Mouse (Mus musculus): ENCODE measurements around the gene Eif5a. TPM values are rescaled to one million over a fixed set of nuclear protein-coding genes. Genes with fewer than 3 reads are reported as not detected.

The Eif5a gene
- polyA plus RNA-seq, 1 experiment from 2014 or later = 1,661 TPM

GRCm38 (mm10) chr11:69894671-69895070, 27.1 kb downstream of the Eif5a start:
- Histone ChIP-seq H3K4me1 (peaks cover 10% of the 10 kb centered on the region), H3K9ac (no peak overlapping the region), H3K4me2 (replicated peaks) (no peak overlapping the region), H3K36me3 (0 out of 2 replicates have a peak, but pooled peaks cover 3% of the 10 kb centered on the region), H3K4me3 (no peak overlapping the region), H3K27me3 (0 out of 2 replicates have a peak, but pooled peaks cover 2% of the 10 kb centered on the region), H3K9me3 (no peaks in the 10 kb centered on the region), H3K27ac (no peak overlapping the region)
- WGBS = 72% methylated on average over 5 of the region's 5 CpGs
- ATAC-seq (ENCODE audit: insufficient number of reproducible peaks, insufficient read depth, low FRiP score, low TSS enrichment) = no peak

GRCm38 (mm10) chr11:69891482-69891881, 30.3 kb downstream of the Eif5a start:
- 79% methylated on average over 4 of the region's 4 CpGs for WGBS

DNA sequence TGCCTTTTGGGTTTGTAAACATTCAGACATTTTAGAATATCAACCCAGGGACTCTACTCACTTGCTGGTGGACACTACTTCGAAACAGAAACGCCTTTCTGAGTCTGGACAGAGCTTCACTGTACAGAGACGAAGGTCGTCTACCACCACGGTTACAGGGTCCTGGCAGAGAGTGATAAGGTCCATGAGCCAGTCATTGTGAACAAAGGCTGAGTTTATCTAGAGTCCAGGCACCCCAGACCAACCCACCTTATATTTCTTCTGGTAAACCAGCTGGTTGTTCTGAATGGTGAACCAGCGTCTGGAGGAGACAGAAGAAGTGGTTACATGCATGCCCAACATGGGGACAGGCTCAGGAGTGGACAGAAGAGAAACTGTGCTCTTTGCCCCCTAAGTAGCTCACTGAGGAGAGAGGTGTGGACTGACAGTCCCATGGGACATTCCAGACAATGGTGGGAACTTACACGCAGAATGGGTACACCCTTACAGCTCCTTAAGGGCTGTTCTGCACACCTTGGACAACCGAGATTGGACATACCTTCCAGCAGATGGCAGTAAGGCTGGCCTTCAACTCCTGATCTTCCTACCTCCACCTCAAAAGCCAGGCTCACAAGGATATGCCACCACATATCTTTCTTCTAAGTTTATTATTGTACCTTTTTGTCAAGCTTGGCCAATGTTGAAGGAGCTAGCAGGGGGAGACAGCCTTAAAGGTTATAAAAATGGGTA, 34.7 kb downstream of the Eif5a start:
- Histone ChIP-seq H3K27me3 (0 out of 2 replicates have a peak, but pooled peaks cover 2% of the 10 kb centered on the region), H3K27ac (no peak overlapping the region), H3K9me3 (no peaks in the 10 kb centered on the region), H3K36me3 (no peaks in the 10 kb centered on the region), H3K4me2 (replicated peaks) (no peak overlapping the region), H3K4me1 (no peaks in the 10 kb centered on the region), H3K4me3 (no peak overlapping the region), H3K9ac (no peak overlapping the region)
- no peak for ATAC-seq (ENCODE audit: insufficient number of reproducible peaks, insufficient read depth, low FRiP score, low TSS enrichment)
- 70% methylated on average over 8 of the region's 8 CpGs for WGBS

More at GRCm38 (mm10) chr11:69891482-69891881, 30.3 kb downstream of the Eif5a start:
- no peak overlapping the region for H3K4me2 ChIP-seq (replicated peaks)
- H3K4me3 ChIP-seq = no peak overlapping the region
- ATAC-seq (ENCODE audit: insufficient number of reproducible peaks, insufficient read depth, low FRiP score, low TSS enrichment) = no peak
- H3K27me3 ChIP-seq = 0 out of 2 replicates have a peak, but pooled peaks cover 2% of the 10 kb centered on the region
- no peaks in the 10 kb centered on the region for H3K4me1 ChIP-seq
- H3K9ac ChIP-seq = no peak overlapping the region
- H3K9me3 ChIP-seq = no peaks in the 10 kb centered on the region
- no peak overlapping the region for H3K27ac ChIP-seq
- no peaks in the 10 kb centered on the region for H3K36me3 ChIP-seq

- Histone ChIP-seq H3K27me3 (no peaks in the 10 kb centered on the region), H3K9me3 (no peaks in the 10 kb centered on the region), H3K9ac (no peak overlapping the region), H3K4me2 (replicated peaks) (no peak overlapping the region), H3K4me1 (peaks cover 7% of the 10 kb centered on the region; the same call in 1 of the 2 replicates), H3K4me3 (no peak overlapping the region), H3K27ac (peak overlapping the region; percentile 8; the same call in 1 of the 2 replicates), H3K36me3 (no peaks in the 10 kb centered on the region)
- no peak for ATAC-seq (ENCODE audit: insufficient number of reproducible peaks, insufficient read depth, low FRiP score, low TSS enrichment)
- 83% methylated on average over 8 of the region's 8 CpGs for WGBS
These were observed 37.1 kb downstream of the Eif5a start for GRCm38 (mm10) chr11:69884663-69885062.

GRCm38 (mm10) chr11:69884240-69884639, 37.5 kb downstream of the Eif5a start:
- Histone ChIP-seq H3K4me1 (peaks cover 11% of the 10 kb centered on the region; the same call in 1 of the 2 replicates), H3K36me3 (no peaks in the 10 kb centered on the region), H3K9ac (no peak overlapping the region), H3K27ac (peak overlapping the region; percentile 8; the same call in 1 of the 2 replicates), H3K4me3 (no peak overlapping the region), H3K9me3 (no peaks in the 10 kb centered on the region), H3K27me3 (no peaks in the 10 kb centered on the region), H3K4me2 (replicated peaks) (no peak overlapping the region)
- ATAC-seq (ENCODE audit: insufficient number of reproducible peaks, insufficient read depth, low FRiP score, low TSS enrichment) = no peak
- 76% methylated on average over 9 of the region's 9 CpGs for WGBS

GRCm38 (mm10) chr11:69883527-69884151, 38.1 kb downstream of the Eif5a start:
- no peaks in the 10 kb centered on the region for H3K9me3 ChIP-seq
- no peak overlapping the region; the same call in 1 of the 2 replicates for H3K27ac ChIP-seq
- H3K4me1 ChIP-seq = peaks cover 11% of the 10 kb centered on the region; the same call in 1 of the 2 replicates
- no peak overlapping the region for H3K9ac ChIP-seq
- H3K36me3 ChIP-seq = no peaks in the 10 kb centered on the region
- no peak for ATAC-seq (ENCODE audit: insufficient number of reproducible peaks, insufficient read depth, low FRiP score, low TSS enrichment)
- H3K4me3 ChIP-seq = no peak overlapping the region
- no peaks in the 10 kb centered on the region for H3K27me3 ChIP-seq
- WGBS = 76% methylated on average over 8 of the region's 8 CpGs
- H3K4me2 ChIP-seq (replicated peaks) = no peak overlapping the region

- H3K4me2 ChIP-seq (replicated peaks) = no peak overlapping the region
- H3K4me1 ChIP-seq = peaks cover 11% of the 10 kb centered on the region; the same call in 1 of the 2 replicates
- H3K36me3 ChIP-seq = no peaks in the 10 kb centered on the region
- H3K27me3 ChIP-seq = no peaks in the 10 kb centered on the region
- no peak overlapping the region for H3K4me3 ChIP-seq
- ATAC-seq (ENCODE audit: insufficient number of reproducible peaks, insufficient read depth, low FRiP score, low TSS enrichment) = no peak
- no peak overlapping the region for H3K9ac ChIP-seq
- H3K27ac ChIP-seq = no peak overlapping the region; the same call in 1 of the 2 replicates
- 57% methylated on average over 4 of the region's 4 CpGs for WGBS
- H3K9me3 ChIP-seq = no peaks in the 10 kb centered on the region
These were observed 38.7 kb downstream of the Eif5a start for GRCm38 (mm10) chr11:69883066-69883465.

GRCm38 (mm10) chr11:69881787-69882670, 39.7 kb downstream of the Eif5a start:
- 61% methylated on average over 21 of the region's 21 CpGs for WGBS
- Histone ChIP-seq H3K4me2 (replicated peaks) (peak overlapping the region; percentile 73), H3K9ac (peak overlapping the region; percentile 54; the same call in 1 of the 2 replicates), H3K9me3 (no peaks in the 10 kb centered on the region), H3K4me3 (peak overlapping the region; percentile 49), H3K36me3 (no peaks in the 10 kb centered on the region), H3K27me3 (no peaks in the 10 kb centered on the region), H3K4me1 (peaks cover 19% of the 10 kb centered on the region; the same call in 1 of the 2 replicates), H3K27ac (peak overlapping the region; percentile 83)
- no peak for ATAC-seq (ENCODE audit: insufficient number of reproducible peaks, insufficient read depth, low FRiP score, low TSS enrichment)

DNA sequence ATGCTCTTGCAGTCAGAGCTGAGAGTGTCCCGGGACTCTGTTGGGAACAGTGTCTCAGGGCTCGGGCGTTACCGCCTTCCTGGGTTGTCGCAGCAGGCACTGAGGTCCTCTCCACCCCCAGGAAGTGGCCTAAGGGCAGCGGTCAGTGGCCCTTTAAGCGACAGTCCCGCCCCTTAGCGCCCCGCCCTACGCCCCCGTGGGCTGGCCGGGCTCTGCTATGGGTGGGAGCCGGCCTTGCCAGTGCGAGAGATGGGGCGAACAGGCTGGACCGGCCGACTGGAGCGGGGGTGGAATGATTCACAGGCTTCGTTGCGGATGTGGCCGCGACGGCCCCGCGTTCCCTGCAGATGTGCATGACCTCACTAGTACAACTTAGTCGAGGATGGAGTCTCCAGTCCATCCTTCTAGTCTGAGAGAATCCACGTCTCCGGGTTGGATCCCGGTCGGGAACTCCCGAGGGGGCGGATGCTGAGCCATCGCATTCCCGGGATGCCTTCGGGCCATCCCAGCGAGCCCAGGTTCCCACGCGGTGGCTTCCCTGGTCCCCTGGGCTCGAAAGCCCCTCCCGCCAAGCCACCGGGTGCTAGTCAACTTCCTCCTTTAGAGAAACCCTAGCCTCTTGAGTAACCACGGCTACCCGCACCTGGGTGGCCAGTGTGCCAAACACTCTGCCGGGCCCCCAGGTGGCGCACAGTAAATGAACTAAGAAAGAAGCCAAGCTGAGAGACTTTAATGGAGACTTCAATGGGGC, 40.7 kb downstream of the Eif5a start, which contains the start of gene Kctd11:
TSS of gene Kctd11 (minus strand) at position 554 of the 751 bp plus-strand sequence.
- Histone ChIP-seq H3K9ac (peak within 1 kb of the TSS; percentile 54), H3K27me3 (no peaks in the 10 kb centered on the region), H3K36me3 (no peaks in the 10 kb centered on the region), H3K4me3 (peak within 1 kb of the TSS; percentile 49), H3K4me1 (peaks cover 29% of the 10 kb centered on the region), H3K27ac (peak within 1 kb of the TSS; percentile 83), H3K4me2 (replicated peaks) (peak within 1 kb of the TSS; percentile 73), H3K9me3 (no peaks in the 10 kb centered on the region)
- peak; percentile 79 for ATAC-seq (ENCODE audit: insufficient number of reproducible peaks, insufficient read depth, low FRiP score, low TSS enrichment)
- WGBS = under 1% methylated on average over 46 of the region's 46 CpGs

GRCm38 (mm10) chr11:69880506-69880852, 41.3 kb downstream of the Eif5a start:
- no peaks in the 10 kb centered on the region for H3K9me3 ChIP-seq
- H3K9ac ChIP-seq = peak overlapping the region; percentile 54
- no peaks in the 10 kb centered on the region for H3K36me3 ChIP-seq
- H3K27ac ChIP-seq = peak overlapping the region; percentile 83
- no peaks in the 10 kb centered on the region for H3K27me3 ChIP-seq
- peaks cover 34% of the 10 kb centered on the region for H3K4me1 ChIP-seq
- WGBS = under 1% methylated on average over 18 of the region's 18 CpGs
- 0 out of 2 replicates have a peak, but pooled peaks have one; percentile 5 for ATAC-seq (ENCODE audit: insufficient number of reproducible peaks, insufficient read depth, low FRiP score, low TSS enrichment)
- peak overlapping the region; percentile 73 for H3K4me2 ChIP-seq (replicated peaks)
- H3K4me3 ChIP-seq = peak overlapping the region; percentile 49

All from embryonic facial prominence, embryonic 12.5 days (tissue).